Mouse (Mus musculus) liver, postnatal 0 days (tissue): ENCODE measurements at regions not wholly inside any gene's neighbourhood (a gene's known extent, or its start where the extent isn't known, plus 50 kb on each side); places are given as distances from the start of the nearest gene placed in this dataset.

Source experiments
- CTCF ChIP-seq: sonication (generic); IDR thresholded peaks from 2 replicates; pipeline ENCODE4 v1.5.1; 2016; ENCODE audit warnings: antibody characterized with exemption, low read depth
- EP300 ChIP-seq: IDR thresholded peaks from 2 replicates; pipeline ENCODE4 v1.6.1; 2016; ENCODE audit warnings: antibody characterized with exemption, low read depth, mild to moderate bottlenecking

DNA sequence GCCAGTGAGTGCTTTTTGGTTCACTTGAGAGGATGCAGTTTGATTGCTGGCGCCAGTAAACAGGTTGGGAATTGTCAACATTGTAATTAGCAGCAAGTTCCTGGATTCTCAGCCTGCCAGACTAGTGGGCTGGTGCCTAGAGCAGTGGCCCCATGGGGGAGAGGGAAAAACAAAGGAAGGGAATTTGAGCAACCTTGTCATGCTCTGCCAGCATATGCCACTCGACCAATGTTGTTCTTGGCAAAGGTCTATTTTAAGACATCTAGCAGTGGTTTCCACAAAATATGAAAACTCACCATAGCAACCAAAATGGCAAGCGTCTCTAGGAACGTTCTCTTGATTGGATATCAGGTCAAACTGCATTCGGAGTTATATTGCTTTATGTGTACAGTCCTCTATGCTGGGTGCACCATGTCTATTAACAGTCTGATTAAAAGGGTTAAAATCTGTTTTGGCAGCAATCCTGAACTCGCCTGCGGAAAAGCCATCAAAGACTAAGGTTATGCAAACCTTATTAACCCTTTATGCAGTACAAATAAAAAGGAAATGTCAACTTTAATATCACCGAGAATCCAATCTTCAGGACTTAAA is 118.1 kb upstream of the Dpyd start:
- TF ChIP-seq EP300 (no peak), CTCF (no peak)
